Mouse (Mus musculus): Measurements from ENCODE around the gene Ints11.

Gene Ints11

DNA sequence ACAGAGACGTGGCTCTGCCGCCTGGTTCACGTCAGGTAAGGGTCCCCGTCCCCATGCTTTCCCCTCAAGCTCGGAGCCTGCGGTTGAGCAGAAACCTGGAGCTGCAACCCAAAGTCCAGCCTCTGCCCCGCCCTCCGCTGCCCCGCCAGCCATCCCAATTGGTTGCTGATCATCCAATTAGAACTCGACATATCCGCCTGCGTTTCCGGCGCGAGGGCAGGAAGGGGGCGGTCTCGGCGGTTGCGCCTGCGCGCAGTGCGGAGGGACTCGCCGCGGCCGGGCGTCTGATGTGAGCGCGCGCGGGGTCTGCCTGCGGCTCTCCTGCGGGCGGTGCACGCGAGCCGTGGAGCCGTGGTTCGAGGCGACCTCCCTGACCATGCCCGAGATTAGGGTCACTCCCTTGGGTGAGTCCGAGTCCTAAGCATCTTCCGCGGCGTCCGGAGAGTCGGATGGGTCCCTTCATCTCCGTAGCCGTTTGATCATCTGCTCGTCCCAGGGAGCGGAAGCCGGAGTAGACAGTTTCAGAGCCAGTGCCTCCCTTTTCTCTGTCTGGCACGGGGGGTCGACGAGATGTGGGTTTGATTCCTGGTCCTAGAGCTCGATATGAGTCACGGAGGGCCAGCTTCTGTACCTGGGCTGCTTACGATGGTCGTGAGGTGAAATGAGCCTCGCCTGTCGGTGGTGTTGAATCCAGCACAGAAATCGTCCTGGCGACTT is at the start of gene Ints11, which contains the start of gene Cptp:
Ints11 (plus strand) TSS at position 230 of the 717 bp plus-strand sequence.
Cptp (minus strand) TSS at position 124 of the 717 bp plus-strand sequence.
- DNase-seq (ENCODE audit: low spot score in 2 of 2): peak; percentile 97

DNA sequence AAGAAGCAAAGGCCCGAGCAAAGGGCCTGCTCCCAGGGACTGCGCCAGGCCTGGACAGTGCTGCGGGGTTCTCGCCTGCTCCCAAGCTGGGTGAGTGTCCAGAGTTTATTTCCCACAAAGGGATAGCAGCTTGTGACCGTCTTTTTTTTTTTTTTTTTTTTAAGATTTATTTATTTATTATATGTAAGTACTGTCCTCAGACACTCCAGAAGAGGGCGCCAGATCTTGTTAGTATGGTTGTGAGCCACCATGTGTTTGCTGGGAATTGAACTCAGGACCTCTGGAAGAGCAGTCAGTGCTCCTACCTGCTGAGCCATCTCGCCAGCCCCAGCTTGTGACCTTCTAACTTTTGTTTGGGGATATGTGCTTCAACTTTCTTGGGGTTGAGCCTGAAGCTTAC is 48.3 kb upstream of the Ints11 start:
- DNase-seq (ENCODE audit: low spot score in 2 of 2): no peak

DNA sequence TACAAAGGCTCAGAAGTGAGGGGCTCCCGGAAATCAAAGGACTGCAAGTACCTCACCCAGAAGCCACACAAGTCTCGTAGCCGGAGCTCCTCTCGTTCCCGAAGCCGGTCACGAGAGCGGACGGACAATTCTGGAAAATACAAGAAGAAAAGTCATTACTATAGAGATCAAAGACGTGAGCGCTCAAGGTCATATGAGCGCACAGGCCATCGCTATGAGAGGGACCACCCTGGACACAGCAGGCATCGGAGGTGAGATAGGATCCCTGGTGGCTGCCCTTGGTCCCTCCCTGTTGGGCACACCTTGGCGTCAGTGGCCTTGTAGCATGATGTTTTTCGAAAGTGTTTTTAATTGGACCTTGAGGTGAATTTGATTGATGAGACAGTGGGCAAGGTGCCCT is 45.9 kb upstream of the Ints11 start:
- no peak for DNase-seq (ENCODE audit: low spot score in 2 of 2)

DNA sequence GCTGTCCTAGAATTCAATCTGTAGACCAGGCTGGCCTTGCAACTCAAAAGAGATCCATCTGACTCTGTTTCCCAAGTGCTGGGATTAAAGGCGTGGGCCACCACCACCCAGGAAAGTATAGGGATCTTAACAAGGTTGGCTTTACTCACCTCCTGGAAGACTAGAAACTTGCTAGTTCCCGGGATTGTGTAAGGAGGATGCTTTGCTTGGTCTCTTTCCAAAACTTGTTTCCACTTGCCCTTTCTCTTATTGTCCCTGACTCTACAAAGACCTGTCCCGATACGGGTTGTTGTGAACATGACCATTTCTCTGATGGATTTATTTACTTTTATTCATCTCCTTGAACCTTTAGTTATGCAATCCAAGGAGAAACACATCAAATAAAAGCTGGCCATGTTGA is 39.5 kb upstream of the Ints11 start:
- no peak for DNase-seq (ENCODE audit: low spot score in 2 of 2)

DNA sequence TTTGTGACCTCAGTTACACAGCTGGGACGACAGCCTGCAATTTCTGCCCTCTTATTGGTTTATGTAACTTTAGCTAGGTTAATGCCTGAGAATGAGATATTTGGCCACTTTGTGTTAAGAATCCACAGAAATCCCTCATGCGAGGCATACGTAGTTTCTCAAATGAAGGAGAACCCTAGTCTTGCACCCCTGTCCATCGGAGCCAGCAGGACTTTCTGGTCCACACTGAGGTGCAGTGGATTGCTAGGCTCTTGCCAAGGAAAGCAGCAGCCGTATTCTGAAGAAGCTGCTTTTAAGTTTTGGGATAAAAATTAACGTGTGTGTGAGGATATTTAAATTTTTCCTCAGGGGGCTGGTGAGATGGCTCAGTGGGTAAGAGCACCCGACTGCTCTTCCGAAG is 38.8 kb upstream of the Ints11 start:
- DNase-seq (ENCODE audit: low spot score in 2 of 2): no peak

DNA sequence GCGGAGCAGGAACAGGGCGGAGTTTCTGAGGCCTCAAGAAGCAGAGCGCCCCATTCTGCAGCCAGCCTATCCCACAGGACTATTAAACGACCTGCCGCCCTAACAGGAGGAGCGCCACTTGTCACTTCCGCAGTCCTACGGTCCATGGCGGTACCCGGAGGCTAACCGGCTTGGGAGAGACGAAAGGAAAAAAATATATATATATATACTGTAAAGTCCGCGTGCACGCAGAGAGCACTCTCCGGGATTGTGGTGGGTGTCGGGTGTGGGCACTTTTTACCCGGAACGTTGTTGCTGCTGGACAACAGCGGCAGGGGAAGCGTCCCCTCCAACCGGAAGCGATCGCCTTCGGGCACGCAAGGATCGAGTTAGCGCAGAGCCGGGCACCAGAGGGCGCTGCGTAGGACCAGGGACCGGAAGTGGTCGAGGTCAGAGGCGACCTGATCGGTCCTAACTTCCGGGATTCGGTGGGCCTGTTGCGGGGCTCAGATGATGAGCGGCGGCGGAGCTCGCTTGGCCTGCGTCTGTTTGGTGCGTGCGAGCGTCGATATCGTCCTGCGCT is 38.1 kb upstream of the Ints11 start, which contains the start of gene Aurkaip1:
Aurkaip1 (plus strand) TSS at position 68 of the 562 bp plus-strand sequence.
- peak; percentile 93 to 95 for DNase-seq (ENCODE audit: low spot score in 2 of 2)

DNA sequence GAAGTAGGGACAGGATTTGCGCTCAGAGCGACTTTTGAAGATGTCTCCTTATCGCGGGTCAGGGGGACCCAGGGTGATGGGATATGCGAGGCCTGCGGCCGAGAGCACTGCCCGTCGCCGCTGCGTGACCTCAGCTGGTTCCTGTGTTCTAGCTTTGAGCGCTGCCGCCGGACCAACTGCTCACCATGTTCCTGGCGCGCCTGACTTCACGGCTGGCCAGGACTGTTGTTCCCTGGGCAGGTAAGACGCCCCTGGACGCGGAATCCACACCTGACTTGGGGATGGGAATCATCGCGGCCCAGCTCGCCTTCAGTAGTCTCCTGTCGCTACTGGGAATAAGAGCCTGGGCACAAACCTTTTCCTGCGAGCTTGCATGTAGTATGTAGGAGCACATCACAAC is 37.5 kb upstream of the Ints11 start:
- DNase-seq (ENCODE audit: low spot score in 2 of 2): peak in 1 of 2 experiments; percentile 10

DNA sequence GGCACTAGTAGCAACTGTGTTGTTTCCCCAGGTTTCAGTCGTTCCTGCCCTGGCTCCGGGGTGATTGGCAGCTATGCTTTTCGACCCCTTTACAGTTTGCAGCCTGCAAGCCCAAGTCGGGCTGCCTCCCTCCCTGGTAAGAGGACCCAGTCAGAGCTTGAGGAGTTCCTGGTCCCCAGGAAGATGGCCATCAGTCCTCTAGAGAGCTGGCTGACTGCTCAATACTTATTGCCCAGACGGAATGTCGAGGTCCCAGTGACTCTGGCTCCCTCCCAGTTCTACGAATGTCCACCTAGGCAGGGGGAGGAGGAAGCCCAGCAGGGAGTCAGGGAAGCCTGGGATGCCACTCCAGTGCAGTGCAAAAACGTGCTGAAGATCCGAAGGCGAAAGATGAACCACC is 37.0 kb upstream of the Ints11 start:
- DNase-seq (ENCODE audit: low spot score in 2 of 2): no peak

DNA sequence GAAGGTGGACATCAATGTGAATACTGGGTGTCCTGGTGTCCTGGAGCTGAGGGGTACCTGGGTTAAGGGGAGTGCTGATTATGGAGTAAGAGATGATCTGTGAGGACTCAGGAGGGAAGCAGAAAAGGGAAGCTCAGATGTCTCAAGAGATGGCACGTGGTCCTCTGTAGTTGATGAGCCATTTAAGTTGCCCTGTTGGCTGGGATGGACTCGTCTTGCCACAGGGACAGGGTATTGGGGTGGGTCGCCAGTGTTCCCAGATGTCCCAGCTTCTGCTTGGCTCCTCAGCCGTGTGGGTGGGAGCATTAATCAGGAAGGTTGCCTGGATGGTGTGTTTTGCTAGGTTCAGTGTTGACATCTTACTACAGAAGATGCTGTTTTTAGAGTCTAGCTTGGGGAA is 36.1 kb upstream of the Ints11 start:
- no peak for DNase-seq (ENCODE audit: low spot score in 2 of 2)

DNA sequence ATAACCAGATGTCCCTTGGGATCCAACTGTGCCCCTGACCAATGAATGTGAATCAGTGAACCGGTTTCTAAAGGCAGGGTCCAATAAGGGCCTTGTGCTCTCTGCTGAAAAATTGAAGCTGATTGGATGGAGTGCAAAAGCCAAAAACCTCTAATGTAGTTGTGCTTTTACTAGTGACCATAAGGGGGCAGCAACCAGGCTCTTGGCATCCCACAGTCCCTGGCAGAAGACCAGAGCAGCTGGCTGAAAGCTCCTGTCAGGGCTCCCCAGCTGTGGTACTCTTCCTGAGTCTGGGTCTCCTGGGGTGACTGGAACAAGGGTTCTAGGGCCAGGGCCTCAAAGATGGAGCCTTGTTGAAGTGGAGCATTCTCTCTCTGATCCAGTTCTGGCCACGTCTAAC is 35.5 kb upstream of the Ints11 start:
- DNase-seq (ENCODE audit: low spot score in 2 of 2): peak; percentile 73 to 81

DNA sequence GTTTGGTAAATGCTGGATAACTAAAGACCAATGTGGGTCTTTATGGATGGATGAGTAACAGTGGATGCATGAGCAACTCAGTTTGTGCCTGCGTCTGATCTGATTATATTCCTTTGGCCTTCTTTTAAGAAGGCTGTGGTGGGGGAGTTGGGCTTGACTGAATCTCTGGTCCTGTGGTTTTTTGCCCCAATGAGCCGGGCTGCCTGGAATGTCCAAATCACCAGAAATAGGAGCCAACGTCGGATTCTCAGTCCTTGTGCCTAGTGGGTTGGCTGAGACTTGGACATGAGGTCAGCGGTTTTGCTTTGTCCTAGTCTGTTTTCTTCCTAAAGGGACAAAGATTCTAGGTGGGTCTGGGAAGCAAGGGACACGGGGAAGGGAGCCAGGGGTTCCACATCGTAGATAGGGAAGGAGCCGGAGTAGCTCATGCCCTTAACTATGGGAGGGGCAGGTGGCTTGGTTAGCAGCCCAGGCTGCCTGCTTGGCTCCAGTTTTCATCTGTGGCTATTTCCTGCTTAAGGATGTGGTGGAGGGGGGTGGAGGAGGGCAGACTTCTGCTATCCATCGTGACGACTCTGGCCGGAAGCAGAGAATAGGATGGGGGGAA is 31.8 kb upstream of the Ints11 start:
- no peak for DNase-seq (ENCODE audit: low spot score in 2 of 2)

DNA sequence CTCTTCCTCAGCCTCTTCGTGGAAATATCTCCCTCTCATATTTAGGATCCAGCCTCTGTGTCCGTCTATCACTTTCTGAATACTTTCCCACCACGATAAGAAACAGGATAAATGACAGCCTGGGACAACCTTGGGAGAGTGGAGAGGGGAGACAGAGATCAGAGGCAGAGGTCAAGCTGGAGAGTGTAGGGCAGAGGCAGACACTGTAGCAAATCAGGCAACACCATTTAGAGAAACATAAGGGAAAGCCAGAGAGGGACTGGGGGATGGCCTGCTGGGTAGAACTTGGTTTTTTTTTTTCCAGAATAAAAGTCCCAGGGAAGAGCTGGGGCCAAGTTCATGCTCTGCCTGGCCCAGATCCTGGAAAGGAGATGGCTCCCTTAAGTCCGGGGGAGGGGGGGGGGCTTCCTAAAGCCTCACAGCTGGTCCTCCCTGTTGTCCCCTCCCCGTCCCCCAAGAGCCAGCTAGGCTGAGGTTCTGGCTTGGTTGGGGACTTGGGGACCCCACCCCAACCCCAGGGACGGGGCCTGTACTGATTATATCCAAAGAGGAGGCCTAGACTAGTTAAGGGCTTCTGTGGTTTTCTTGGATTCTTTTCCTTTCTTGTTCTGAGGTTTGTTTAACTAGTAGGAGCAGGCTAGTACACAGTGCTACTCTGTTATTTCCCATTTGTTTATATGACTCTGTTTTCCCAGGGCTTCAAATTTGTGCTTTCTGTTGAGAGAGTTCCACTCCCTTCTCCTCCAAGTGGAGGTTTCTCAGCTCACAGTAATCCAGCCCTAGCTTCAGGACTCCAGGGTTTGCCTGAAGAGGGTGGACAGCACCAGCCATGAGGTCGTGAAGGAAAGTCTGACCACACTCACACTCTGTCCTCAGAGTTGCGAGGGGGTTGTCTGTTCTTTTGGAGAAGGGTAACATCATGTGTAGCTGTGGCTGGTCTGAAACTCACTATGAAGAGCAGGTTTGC is 30.9 kb upstream of the Ints11 start:
- no peak for DNase-seq (ENCODE audit: low spot score in 2 of 2)

DNA sequence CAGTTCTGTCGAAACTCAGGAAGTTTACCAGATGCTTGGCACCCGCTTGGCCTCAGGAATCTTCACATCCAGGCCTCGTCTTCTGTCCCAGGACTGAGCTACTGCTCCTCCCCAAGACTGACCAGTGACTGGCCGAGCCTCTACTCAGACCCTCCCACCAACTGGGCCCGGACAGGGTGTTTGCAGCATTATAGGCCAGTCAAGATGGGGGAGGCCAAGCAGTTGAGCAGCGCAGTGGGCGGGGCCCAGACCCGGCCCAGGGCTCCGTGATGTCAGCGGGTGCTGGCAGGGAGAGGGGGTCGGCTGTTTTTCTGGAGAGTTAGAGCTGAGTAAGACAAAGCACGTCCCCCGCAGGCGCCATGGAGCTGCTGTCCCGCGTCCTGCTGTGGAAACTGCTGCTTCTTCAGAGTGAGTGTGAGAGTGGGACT is 29.8 kb upstream of the Ints11 start, which contains the start of gene Mxra8:
Mxra8 (plus strand) TSS at position 198 of the 428 bp plus-strand sequence.
- no peak for DNase-seq (ENCODE audit: low spot score in 2 of 2)

DNA sequence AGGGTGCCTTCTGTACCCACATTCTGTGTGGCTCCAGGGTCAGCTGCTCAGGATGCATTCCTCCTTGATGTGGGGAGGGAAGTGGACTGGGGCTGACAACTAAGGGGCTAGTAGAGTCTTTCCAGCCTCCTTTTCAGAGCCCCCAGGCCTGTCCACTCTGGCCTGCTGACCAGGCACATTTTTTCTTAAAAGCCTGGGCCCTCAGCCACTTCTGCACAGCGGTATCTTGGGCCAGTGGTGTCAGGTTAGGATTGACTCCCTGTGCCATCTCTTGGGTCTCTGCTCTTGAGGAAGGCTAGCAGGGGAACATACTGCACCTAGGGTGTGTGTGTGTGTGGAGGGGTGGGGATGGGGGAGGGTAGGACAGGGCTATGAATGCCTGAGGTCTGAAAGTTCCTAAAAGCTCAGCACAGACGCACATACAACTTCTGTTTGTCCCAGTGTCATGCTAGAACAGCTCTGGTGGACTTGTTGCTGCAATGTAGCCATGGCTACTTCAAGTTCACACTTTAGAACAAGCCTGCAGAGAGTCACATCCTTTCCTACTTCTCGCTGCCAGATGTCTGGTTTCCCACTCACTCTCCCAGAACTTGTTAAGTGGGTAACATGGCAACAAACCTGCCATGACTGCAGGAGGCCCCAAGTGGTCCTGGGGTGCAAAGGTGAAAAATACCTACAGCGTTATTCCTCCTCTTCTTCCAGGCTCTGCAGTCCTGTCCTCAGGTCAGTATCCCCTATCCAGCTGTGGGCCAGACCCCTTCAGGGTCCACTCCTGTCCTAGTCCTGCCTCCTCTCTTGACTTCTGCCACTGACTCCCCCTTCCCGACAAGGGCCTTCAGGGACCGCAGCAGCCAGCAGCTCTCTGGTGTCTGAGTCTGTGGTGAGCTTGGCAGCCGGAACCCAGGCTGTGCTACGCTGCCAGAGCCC is 29.0 kb upstream of the Ints11 start:
- no peak for DNase-seq (ENCODE audit: low spot score in 2 of 2)

DNA sequence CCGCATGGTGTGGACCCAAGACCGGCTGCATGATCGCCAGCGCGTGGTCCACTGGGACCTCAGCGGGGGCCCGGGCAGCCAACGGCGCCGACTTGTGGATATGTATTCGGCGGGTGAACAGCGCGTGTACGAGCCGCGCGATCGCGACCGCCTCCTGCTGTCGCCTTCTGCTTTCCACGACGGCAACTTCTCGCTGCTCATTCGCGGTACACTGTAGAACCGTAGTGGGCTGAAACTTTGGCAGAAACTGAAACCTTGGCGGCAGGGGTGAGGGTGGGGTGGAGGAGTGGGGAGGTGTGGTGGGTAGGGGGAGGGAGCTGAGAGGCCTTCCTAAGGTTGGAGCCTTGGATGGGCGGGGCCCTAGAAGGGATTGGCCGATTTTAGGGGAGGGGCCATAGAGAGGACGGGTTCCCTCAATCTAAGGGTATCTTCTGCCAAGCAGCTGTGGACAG is 28.3 kb upstream of the Ints11 start:
- peak in 1 of 2 experiments; percentile 33 for DNase-seq (ENCODE audit: low spot score in 2 of 2)

DNA sequence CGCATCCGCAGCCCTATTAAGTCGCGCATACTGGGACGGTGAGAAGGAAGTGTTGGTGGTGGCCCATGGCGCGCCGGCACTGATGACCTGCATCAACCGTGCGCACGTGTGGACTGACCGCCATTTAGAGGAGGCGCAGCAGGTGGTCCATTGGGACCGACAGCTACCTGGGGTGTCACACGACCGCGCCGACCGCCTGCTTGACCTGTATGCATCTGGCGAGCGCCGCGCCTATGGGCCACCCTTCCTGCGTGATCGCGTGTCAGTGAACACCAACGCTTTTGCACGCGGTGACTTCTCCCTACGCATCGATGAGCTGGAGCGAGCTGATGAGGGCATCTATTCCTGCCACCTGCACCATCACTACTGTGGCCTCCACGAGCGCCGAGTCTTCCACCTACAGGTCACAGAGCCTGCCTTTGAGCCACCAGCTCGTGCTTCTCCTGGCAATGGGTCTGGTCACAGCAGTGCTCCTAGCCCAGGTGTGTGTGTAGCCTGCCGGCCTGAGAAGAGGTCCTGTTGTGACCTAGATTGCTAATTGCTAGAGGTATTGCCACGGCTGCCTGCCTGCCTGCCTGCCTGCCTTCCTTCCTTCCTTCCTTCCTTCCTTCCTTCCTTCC is 27.6 kb upstream of the Ints11 start:
- DNase-seq (ENCODE audit: low spot score in 2 of 2): no peak

DNA sequence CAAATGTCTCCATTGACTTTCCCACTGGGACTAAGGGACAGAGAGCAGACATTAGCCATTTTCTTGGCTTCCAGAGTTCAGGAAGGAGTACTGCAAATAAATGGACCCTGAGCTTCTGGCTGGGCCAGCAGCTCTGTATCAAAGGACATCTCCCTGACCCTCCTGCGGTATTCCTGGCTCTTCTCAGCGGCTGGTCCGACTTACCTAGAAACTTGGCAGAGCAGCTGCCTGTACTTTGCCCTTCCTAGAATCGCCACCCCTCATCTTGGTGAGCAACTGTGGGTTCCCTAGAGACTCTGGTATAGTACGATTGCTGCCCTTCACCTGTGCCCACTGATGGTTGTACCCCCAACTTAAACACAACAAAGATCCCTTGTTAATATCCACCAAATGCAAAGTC is 26.1 kb upstream of the Ints11 start:
- no peak for DNase-seq (ENCODE audit: low spot score in 2 of 2)

DNA sequence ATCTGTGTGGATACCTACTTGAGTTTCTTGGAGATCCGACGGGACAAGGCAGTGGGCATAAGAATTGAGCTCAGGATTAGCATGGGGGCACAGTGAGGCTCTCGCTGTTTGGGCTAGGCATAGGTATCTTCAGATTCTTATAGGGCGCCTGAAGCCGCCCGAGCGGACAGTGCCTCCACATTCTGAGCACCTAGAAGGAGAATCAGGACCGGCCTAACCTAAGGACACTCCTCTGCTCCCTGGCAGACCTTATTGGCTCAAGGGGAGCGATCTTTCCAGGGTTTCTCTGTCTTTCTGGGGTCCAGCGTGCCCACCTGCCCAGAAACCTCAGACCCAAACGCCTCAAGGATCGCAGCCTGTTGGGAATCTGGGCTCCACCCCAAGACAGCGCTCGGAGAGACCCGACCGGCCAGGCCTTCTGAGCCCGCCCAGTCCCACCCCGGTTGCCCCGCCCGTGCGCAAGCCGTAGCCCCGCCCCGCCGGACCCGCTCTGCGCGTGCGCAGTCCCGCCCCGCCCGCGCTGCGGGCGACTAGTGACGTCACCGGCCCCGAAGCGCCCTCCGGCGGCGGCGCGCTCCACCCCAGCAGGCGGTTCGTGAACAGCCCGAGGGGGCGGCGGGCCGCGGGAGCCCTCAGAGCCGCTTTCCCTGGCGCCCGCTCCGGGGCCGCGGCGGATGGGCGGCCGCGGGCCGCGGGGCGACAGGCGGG is 22.3 kb upstream of the Ints11 start, which contains the start of gene Dvl1:
Dvl1 (plus strand) TSS at position 532 of the 708 bp plus-strand sequence.
- DNase-seq (ENCODE audit: low spot score in 2 of 2): peak; percentile 93 to 96

DNA sequence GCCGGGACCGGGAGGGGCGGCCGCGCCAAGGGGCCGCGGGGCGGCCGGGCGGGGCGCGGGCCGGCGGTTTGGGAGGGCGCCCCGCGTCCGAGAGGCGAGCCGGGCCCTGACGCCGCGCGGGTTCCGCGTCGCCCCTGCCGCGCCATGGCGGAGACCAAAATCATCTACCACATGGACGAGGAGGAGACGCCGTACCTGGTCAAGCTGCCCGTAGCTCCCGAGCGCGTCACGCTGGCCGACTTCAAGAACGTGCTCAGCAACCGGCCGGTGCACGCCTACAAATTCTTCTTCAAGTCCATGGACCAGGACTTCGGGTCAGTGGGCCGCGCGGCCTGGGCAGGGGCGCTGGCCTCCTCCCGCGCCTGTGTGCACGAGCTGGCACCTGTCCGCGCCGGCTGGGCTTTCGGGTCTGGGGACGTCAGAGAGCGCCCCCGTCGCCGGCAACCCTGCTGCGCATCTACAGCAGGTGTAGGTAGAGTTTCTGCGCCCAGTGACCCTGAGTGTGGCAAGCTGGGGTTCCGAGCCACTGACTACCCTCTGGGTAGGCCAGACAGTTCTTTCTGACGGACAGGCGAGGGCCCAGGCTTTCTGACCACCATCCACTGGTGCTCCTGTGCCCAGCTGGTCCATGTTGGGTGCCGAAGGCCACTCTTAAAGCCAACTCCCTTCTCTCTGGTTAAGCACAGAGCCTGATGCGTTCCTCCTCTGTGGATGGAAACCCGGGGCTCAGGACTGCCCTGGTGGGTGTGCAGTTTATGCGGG is 21.6 kb upstream of the Ints11 start:
- no peak for DNase-seq (ENCODE audit: low spot score in 2 of 2)

Data from frontal cortex, postnatal 36 days (tissue).